Mouse (Mus musculus) spleen, adult 10 weeks (tissue): ENCODE results near the gene Acadvl. TPM values are rescaled to one million over a fixed set of nuclear protein-coding genes. Genes with fewer than 3 reads are reported as not detected.

Source experiments
- polyA plus RNA-seq: library from polyadenylated mRNA; stranded (reverse); fragments of 350-450 nt; fragmentation: Illumina TruSeq; extraction: RNeasy Lipid Tissue Mini Kit (QIAGEN cat#74804); gene quantifications from one replicate; pipeline ENCODE4 v1.2.3, GENCODE M21; 2015; ENCODE audit warnings: low replicate concordance; ENCODE audit not compliant: insufficient read depth

Gene Acadvl
- polyA plus RNA-seq, result 41.9 TPM

DNA sequence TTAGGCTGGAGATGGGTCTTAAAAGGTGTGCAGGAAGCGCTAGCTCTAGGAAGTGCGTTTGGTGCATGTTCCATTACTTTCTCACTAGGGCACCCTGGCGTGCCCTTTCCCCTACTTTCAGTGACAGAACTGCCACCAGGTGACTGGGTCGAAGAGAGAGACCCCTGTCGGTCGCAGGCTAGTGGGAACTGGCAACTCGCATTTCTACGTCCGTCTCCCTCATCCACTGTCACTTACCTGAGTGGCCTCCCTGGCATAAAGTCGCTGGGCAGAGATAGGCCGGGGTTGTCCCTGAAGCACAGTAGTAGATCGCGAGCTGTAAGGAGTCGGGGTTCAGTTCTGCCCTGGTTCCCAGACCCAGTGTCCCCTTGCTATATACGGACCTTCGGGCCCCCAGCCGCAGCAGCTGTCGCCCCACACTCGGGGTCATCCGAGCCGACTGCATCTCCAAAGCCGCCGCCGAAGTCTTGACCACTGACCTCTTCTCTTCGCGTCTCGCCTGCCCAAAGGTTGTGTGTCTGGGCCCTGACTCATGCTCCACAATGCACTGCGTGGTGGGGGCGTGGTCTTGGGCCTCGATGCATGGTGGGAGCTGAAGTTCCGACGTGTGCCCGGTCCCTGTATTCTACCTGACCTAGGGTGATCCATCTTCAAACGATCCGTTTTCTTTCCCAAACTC, at the start of gene Acadvl:
Acadvl (minus strand) TSS at position 532 of the 679 bp plus-strand sequence.

DNA sequence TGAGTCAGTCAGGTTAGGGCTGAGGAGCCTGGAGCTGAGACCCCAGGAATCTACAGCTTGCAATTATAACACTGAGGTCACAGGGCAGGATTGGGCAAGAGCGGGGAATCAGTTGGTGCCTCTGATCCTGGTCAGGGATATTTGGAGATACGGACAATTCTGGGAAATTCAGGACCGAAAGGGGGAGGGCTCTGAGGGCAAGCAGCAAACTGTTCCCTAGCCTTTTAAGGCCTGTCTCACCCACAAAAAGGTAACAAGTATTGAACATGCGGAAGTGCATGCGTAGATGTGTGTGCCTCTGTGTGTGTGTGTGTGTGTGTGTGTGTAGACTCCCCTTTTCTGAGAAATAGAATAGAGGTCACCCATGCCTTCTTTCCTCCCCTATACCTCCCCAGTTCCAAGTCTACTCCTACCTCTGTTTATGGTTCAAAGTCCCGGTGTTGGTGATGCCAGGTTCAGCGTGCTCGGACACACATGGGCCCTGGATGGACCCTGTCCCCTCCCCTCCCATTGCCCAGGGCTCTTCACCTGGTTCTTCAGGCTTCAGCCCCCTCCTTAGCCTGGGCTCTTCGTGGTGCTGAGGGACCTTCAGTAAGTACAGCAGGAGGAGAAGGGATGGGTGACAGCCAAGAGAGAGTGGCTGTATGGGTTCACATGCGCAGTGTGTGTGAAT, 38.8 kb upstream of the Acadvl start, which contains the start of gene Asgr1:
Asgr1 (plus strand) TSS at position 188 of the 673 bp plus-strand sequence.

DNA sequence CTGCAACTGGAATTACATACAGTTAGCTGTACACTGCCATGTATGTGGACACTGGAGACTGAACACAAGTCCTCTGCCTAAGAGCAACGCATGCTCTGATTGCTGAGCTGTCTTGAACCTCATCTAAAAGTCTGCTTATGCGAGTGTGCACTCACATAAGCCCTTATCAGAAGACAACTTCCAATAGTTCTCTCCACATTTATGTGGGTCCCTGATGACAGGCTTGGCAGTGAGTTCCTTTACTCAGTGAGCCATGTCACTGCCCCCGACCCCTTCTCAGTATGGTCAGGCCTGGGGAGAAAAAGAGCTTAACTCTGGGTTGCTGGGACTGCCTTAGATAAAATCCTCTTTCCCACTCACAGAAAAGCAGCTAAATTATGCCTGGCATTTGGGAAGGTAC, 1.5 kb upstream of the Acadvl start, which contains the start of gene Dlg4:
Dlg4 (plus strand) TSS at position 274 of the 400 bp plus-strand sequence.

DNA sequence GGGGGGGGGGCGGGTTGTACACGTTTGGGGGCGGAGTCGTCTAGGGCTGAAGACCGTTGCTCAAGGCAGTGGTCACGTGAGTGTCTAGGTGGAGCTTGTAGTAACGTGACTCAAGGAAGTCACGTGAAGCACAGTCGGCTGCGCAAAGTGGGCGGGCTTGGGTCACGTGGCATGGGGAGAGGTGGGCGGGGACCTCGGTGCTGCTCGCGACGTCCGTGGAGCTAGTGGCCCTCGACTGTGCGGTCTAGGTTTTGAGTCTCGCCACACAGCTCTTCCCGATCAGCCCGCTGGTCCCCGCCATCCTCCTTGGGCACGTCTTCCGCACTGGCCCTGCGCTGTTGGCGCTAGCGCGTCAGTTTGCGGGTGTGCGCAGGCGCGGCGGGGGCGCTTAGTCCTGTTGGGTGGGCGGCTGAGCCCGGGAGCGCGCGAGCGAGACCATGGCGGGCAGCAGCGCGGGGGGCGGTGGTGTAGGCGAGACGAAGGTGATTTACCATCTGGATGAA, 14.8 kb downstream of the Acadvl start, which contains the start of gene Dvl2:
Dvl2 (plus strand) TSS at position 200 of the 503 bp plus-strand sequence.

DNA sequence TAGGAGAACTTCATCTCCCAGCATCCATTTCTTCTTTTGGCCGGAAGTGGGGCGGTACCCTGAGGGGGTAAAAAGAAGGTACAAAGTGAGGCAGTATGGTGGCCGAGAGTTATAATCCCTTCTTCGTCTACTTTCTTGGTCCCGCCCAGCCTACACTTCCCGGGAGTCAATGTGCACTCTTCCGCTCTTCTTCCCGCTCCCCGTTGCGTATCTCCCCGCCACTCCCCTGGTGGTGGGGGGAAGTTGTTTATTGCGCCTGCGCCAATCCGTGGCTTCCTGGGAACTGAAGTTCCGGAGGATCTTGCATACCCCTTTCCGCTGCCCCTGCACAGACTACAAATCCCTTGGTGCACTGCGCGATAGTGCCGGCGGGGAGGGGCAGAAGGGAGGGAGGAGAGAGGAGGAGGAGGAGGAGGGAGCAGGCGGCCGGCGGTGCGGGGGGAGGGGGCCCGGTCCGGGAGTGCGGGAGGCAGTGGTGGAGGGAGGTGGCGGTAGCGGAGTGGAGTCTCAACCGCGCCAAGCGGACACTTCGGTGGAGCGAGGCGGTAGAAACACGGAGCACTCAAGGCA, 19.7 kb downstream of the Acadvl start, which contains the start of gene Phf23:
Phf23 (plus strand) TSS at position 387 of the 570 bp plus-strand sequence.

DNA sequence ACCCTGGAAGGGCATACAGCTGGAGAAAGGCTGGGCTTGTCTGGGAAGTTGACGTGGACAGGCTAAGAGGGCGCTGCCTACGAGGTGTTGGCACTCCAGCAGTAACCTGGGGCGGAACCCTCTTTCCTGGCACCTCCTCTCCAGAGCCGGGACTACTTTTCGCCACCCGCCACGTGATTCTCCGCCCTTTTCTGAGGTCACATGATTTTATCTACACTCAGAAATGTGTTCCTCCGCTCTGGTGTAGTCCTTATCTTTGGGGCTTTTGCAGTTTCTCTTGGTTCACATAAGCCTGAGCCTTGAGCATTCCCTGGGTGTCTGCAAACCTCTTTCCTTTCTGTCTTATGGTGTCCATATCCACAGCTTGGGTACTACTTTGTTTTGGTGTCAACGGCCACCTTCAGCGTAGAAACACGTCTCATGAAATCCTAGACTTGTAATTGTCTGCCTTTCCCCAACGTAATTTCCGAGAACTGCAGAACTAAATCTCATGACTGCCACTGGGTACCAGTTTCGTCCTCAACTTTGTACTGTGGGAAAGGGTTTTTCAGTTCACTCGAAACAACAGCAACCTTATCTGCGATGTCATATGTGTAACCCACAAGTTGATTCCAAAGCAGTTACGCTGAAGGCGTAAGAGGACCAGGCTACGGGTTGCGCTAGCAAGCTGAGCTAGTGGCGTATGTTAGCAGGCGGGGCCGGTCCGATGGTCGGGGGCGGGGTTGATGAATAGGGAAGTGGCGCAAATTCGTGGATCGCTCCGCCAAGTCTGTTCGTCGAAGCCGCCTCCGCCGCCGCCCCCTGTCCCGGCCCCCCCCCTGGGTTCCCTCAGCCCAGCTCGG, 24.1 kb downstream of the Acadvl start, which contains the start of gene Gabarap:
Gabarap (plus strand) TSS at position 294 of the 842 bp plus-strand sequence.

DNA sequence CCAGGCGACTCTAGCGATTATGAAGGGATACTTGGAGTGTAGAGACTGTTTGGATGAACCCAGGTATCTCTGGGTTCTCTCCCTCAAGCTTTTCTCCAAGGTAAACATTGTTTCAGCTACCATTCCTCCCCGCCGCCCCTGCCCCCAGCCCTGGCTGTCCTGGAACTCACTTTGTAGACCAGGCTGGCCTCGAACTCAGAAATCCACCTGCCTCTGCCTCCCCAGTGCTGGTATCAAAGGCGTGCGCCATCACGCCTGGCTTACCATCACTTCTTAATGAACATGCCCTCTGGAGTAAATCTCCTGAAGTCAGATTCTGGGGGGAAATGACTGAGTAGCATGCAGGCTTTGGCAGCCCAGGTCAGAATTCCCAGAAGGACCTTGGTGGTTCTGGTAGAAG, 33.0 kb downstream of the Acadvl start, which contains the start of gene Elp5:
Elp5 (minus strand) TSS at position 293 of the 400 bp plus-strand sequence.

DNA sequence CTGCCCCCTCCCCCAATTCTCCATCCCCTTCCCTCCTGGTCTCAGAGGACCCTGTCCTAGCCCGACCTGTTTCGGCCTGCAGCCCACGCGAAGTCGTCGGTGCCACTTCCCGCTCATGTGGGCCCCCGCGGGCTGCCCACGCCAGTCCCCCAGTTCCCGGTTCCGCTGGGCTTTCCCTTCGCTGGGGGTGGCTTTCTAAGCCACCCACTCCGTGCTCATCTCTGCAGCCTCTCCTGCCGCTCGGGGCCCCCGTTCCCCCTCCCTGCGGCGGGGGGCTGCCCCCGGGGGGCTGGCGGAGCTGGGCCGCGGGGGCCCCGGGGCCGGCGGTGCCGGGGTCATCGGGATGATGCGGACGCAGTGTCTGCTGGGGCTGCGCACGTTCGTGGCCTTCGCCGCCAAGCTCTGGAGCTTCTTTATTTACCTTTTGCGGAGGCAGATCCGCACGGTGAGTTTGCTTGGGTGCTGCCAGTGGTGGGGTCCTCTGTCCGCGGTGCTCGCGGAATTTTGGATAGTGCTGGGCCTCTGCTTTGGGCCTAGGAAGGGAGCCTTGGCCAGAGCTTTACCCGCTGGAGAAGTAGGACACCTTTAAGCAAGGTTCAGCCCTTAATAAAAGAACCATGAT, 34.0 kb downstream of the Acadvl start, which contains the start of gene Ctdnep1:
Ctdnep1 (plus strand) TSS at position 16 of the 622 bp plus-strand sequence.

DNA sequence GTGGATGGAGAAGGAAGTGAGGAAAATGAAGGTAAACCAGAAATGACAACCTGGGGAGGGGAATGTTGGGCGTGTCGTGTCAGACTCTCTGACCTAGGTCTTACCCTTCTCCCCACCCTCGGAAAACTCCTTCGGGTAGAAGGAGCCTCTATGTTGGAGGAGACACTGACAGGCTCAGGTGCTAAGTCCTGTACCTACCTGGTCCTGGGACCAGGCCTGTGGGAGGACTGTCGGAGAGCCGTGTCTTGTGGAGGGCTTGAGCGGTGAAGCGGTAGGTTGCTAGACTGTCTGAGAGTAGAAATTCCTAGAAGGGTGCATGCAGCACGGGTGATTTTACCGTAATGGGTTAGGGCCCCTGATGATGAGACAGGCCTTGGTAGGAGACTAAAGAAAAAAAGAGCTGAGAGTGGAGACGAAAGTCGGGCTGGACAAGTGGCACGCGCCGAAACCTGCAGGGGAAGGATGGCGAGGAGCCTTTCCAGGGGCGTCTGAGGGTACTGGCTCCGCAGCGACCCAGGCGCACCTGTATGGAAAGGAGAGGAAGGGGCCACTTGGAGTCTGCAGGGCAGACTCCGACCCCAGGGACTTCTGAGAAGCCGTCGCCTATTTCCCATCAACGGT, 50.5 kb downstream of the Acadvl start, which contains the start of gene Cldn7:
Cldn7 (plus strand) TSS at position 130 of the 621 bp plus-strand sequence.

Other genes with a start within 250 kb of the Acadvl start
- gene Zbtb4, start 249.5 kb downstream of the Acadvl start, polyA plus RNA-seq, result 27.8 TPM
- 10.8 TPM for gene Chrnb1, start 219.5 kb downstream of the Acadvl start, polyA plus RNA-seq
- 2.2 TPM for gene Fgf11, start 213.6 kb downstream of the Acadvl start, polyA plus RNA-seq
- not detected for gene Tmem102, start 209.8 kb downstream of the Acadvl start, polyA plus RNA-seq
- not detected for gene Gm39566, start 200.1 kb downstream of the Acadvl start, polyA plus RNA-seq
- not detected for gene Spem2, start 196.9 kb downstream of the Acadvl start, polyA plus RNA-seq
- not detected for gene Spem1, start 193.2 kb downstream of the Acadvl start, polyA plus RNA-seq
- gene Nlgn2, start 177.6 kb downstream of the Acadvl start, polyA plus RNA-seq, result 4.4 TPM
- 87.3 TPM for gene Tmem256, start 176.9 kb downstream of the Acadvl start, polyA plus RNA-seq
- 11.9 TPM for gene Plscr3, start 169.0 kb downstream of the Acadvl start, polyA plus RNA-seq
- gene Tnk1, start 156.7 kb downstream of the Acadvl start, polyA plus RNA-seq, result 0.26 TPM
- not detected for gene Tmem95, start 137.4 kb downstream of the Acadvl start, polyA plus RNA-seq
- 4.5 TPM for gene Kctd11, start 134.0 kb downstream of the Acadvl start, polyA plus RNA-seq
- 190 TPM for gene Acap1, start 119.9 kb downstream of the Acadvl start, polyA plus RNA-seq
- gene 2810408A11Rik, start 114.4 kb downstream of the Acadvl start, polyA plus RNA-seq, result 3.1 TPM
- 19.6 TPM for gene Neurl4, start 114.3 kb downstream of the Acadvl start, polyA plus RNA-seq
- gene Gps2, start 101.5 kb downstream of the Acadvl start, polyA plus RNA-seq, result 80.2 TPM
- gene Eif5a, start 93.5 kb downstream of the Acadvl start, polyA plus RNA-seq, result 389 TPM
- gene Ybx2, start 79.6 kb downstream of the Acadvl start, polyA plus RNA-seq, result 0.41 TPM
- gene Slc2a4, start 67.2 kb downstream of the Acadvl start, polyA plus RNA-seq, result 1.2 TPM
- gene Cldn7, start 50.6 kb downstream of the Acadvl start, polyA plus RNA-seq, result 0.72 TPM
- gene Ctdnep1, start 34.3 kb downstream of the Acadvl start, polyA plus RNA-seq, result 106 TPM
- 46.5 TPM for gene Elp5, start 32.9 kb downstream of the Acadvl start, polyA plus RNA-seq
- gene Gabarap, start 24.3 kb downstream of the Acadvl start, polyA plus RNA-seq, result 492 TPM
- 67.0 TPM for gene Phf23, start 19.6 kb downstream of the Acadvl start, polyA plus RNA-seq
- 9.8 TPM for gene Dvl2, start 14.8 kb downstream of the Acadvl start, polyA plus RNA-seq
- 9.5 TPM for gene Dlg4, start 1.5 kb upstream of the Acadvl start, polyA plus RNA-seq
- gene Asgr1, start 38.7 kb upstream of the Acadvl start, polyA plus RNA-seq, result not detected
- gene Asgr2, start 77.2 kb upstream of the Acadvl start, polyA plus RNA-seq, result 0.68 TPM
- 2.1 TPM for gene Mgl2, start 114.9 kb upstream of the Acadvl start, polyA plus RNA-seq
- gene Clec10a, start 140.8 kb upstream of the Acadvl start, polyA plus RNA-seq, result 10.4 TPM
- gene Slc16a11, start 197.3 kb upstream of the Acadvl start, polyA plus RNA-seq, result not detected
- gene Slc16a13, start 205.7 kb upstream of the Acadvl start, polyA plus RNA-seq, result 4.4 TPM
- 6.9 TPM for gene Bcl6b, start 214.4 kb upstream of the Acadvl start, polyA plus RNA-seq
- 38.9 TPM for gene 0610010K14Rik, start 222.5 kb upstream of the Acadvl start, polyA plus RNA-seq
- gene Gm21988, start 224.4 kb upstream of the Acadvl start, polyA plus RNA-seq, result 2.0 TPM
- 43.9 TPM for gene Rnasek, start 224.4 kb upstream of the Acadvl start, polyA plus RNA-seq
- 8.8 TPM for gene Alox12, start 239.9 kb upstream of the Acadvl start, polyA plus RNA-seq